Mouse (Mus musculus) right cerebral cortex, postnatal 4 days (tissue): Measurements from ENCODE around the gene Gm32742.
A peak's percentile ranks its signal among the peaks of the same experiment; 100 is the strongest.
"Not testable (repeated sequence)": the region's sequence is repeated elsewhere in the genome, so short reads cannot be mapped to it uniquely, and the experiment has no call there.

Experiments
- DNase-seq: peaks from one replicate; pipeline ENCODE4 v3.0.0-alpha.2; 2022

Gm32742 gene

GRCm38 (mm10) chr9:51147294-51147693 lies 18.0 kb downstream of the Gm32742 start:
- DNase-seq = no peak

GRCm38 (mm10) chr9:51146496-51146895 lies 18.8 kb downstream of the Gm32742 start:
- no peak for DNase-seq

GRCm38 (mm10) chr9:51144218-51144617 lies 21.1 kb downstream of the Gm32742 start:
- no peak for DNase-seq

GRCm38 (mm10) chr9:51143437-51143836 lies 21.9 kb downstream of the Gm32742 start:
- DNase-seq = no peak

GRCm38 (mm10) chr9:51140711-51141110 lies 24.6 kb downstream of the Gm32742 start:
- no peak for DNase-seq

GRCm38 (mm10) chr9:51139401-51139800 lies 25.9 kb downstream of the Gm32742 start:
- DNase-seq = not testable (repeated sequence)

- no peak for DNase-seq
These were observed 27.0 kb downstream of the Gm32742 start for GRCm38 (mm10) chr9:51138301-51138700.

GRCm38 (mm10) chr9:51137836-51138235 lies 27.5 kb downstream of the Gm32742 start:
- no peak for DNase-seq

- no peak for DNase-seq
These were observed 27.9 kb downstream of the Gm32742 start for GRCm38 (mm10) chr9:51137432-51137831.

GRCm38 (mm10) chr9:51136985-51137384 lies 28.3 kb downstream of the Gm32742 start:
- DNase-seq = peak; percentile 33

- DNase-seq = no peak
These were observed 50.5 kb downstream of the Gm32742 start for GRCm38 (mm10) chr9:51114767-51115166.

GRCm38 (mm10) chr9:51105751-51106150 lies 59.6 kb downstream of the Gm32742 start:
- DNase-seq = no peak

GRCm38 (mm10) chr9:51103808-51104514 lies 61.4 kb downstream of the Gm32742 start:
- DNase-seq = peak; percentile 44

GRCm38 (mm10) chr9:51102963-51103807 lies 62.1 kb downstream of the Gm32742 start:
- DNase-seq = peak; percentile 45

GRCm38 (mm10) chr9:51101756-51102425 lies 63.4 kb downstream of the Gm32742 start, which contains the start of gene 4833427G06Rik:
Gene 4833427G06Rik (minus strand): TSS chr9:51102078.
- peak; percentile 44 for DNase-seq

GRCm38 (mm10) chr9:51096306-51096705 lies 69.0 kb downstream of the Gm32742 start:
- DNase-seq = no peak

- DNase-seq = no peak
These were observed 71.6 kb downstream of the Gm32742 start for GRCm38 (mm10) chr9:51093697-51094096.

- no peak for DNase-seq
These were observed 83.7 kb downstream of the Gm32742 start for GRCm38 (mm10) chr9:51081614-51082013.
